Comparison of ENCODE assay signal across 26 mouse cellular contexts in the genomic region with DNA sequence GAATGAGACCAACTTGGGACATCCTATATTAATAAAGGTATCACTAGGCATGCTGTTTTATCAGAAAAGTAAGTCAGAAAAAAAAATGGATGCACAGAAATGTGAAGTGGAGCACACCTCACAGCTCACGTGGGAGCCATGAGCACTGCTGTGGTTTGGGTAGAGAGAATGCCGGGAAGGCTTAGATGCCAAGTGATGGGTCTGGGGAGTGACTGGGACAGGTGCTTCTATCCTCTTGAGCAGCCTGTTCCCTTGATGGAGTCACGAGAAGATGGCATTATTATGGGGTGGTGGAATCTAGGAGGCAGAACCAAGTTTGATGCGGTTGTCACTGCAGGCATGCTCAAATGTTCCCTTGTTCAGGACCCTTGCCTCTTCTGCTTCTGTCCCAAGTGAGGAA. TPM values are rescaled to one million over a fixed set of nuclear protein-coding genes. Genes with fewer than 3 reads are reported as not detected.
"Had no signal": no experiment of that assay in that cellular context is flagged by ENCODE, and none has a peak within 500 bp of the region (broad histone marks: within the 10 kb centered on the region; RNA-seq: fewer than 3 reads in every experiment).

No protein-coding gene starts in this region.

- H3K4me2 ChIP-seq: embryonic facial prominence, embryonic 12.5 days; embryonic facial prominence, embryonic 13.5 days; embryonic facial prominence, embryonic 15.5 days; forebrain, embryonic 12.5 days; forebrain, embryonic 13.5 days; forebrain, embryonic 15.5 days had no signal

- H3K4me3 ChIP-seq: embryonic facial prominence, embryonic 10.5 days; embryonic facial prominence, embryonic 12.5 days; embryonic facial prominence, embryonic 13.5 days; embryonic facial prominence, embryonic 15.5 days; erythroblast, embryonic 14.5 days; forebrain, embryonic 10.5 days; forebrain, embryonic 12.5 days; forebrain, embryonic 13.5 days; forebrain, embryonic 15.5 days; gastrocnemius, adult 2 months; heart, adult 2 months had no signal

- H3K27me3 ChIP-seq: embryonic facial prominence, embryonic 12.5 days; embryonic facial prominence, embryonic 13.5 days; embryonic facial prominence, embryonic 15.5 days; forebrain, embryonic 12.5 days; forebrain, embryonic 13.5 days; forebrain, embryonic 15.5 days had no signal

- DNase-seq: cerebellum, adult 8-10 months; cerebellum, adult 9-10 months; cerebellum, adult 9-11 months; cerebellum, postnatal 10 days; cerebellum, postnatal 14 days; cerebellum, postnatal 25 days; cerebellum, postnatal 36 days; embryo, embryonic 11 days; forebrain, postnatal 0 days; gastrocnemius, adult 2 months; gastrocnemius, postnatal 10 days; gastrocnemius, postnatal 14 days; gastrocnemius, postnatal 25 days; gastrocnemius, postnatal 36 days; heart, adult 11 months; heart, adult 18-20 months; heart, adult 2 months had no signal

RNA-seq across cellular contexts. Expression of a gene that starts 19.7 kb away (rescaled TPM):
- total RNA-seq: forebrain, postnatal 0 days; gastrocnemius, adult 2 months; gastrocnemius, postnatal 10 days; gastrocnemius, postnatal 14 days; gastrocnemius, postnatal 25 days; gastrocnemius, postnatal 36 days had no signal
